Mouse (Mus musculus) left cerebral cortex, postnatal 25 days (tissue): Measurements from ENCODE around the gene Usp54. TPM values are rescaled to one million over a fixed set of nuclear protein-coding genes. Genes with fewer than 3 reads are reported as not detected.
"Not testable (repeated sequence)": the region's sequence is repeated elsewhere in the genome, so short reads cannot be mapped to it uniquely, and the experiment has no call there.

Experiments
- DNase-seq, 2 experiments: peaks; one replicate each; pipeline ENCODE4 v3.0.0; 2022; ENCODE audit warnings: low spot score in 2 of 2, mixed read lengths in 1 of 2
- intact Hi-C: fragments of 180-260 bp; cut with DNase I; formaldehyde crosslinking; loops from one replicate; pipeline ENCODE4 v1.15.1; 2025
- total RNA-seq, 2 experiments: library from RNA; stranded (reverse); gene quantifications; 2 replicates each; pipeline ENCODE4 v1.2.3; 2021

Gene Usp54
- total RNA-seq, 2 experiments from 2014 or later, result 38.5 to 46.7 TPM

DNA sequence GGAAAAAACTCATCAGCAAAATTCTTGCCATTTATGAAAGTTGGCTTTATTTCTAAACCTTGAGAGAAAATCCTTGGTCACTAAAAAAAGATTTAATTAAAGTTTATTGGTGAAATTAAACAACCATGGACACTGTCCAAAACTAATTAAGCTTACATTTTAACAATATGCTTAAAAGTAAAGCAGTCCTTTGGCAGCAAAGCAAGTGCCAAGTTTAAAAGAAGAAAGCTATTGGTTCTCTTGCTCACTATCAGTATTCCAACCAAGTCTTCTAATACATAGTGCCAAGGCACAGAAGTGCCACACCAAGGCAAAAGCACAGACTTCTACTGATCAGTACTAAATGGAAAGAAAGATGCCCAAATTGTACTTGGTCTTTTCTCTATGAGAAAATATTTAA is 21.7 kb downstream of the Usp54 start:
- intact Hi-C loops, result no loop called here
- peak in 1 of 2 experiments; percentile 43 for DNase-seq

DNA sequence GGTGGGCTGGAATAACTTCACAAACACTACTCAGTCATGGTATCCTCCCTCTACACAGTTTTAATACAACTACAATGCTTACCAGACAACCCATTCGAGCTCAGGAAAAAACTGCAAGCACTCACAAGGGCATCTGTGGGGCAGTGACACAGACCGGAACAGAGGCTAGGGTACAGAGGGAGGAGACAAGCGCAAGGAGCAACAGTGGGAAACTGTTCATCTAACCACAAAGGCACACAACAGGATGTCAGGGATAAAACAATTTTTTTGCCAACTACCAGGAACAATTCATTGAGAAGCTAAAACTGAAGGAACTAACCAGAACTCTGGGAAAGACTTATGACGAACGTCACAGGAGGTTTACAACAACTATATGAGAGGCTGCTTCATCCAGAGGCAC is 22.7 kb downstream of the Usp54 start:
- intact Hi-C loops, result no loop called here
- peak in 1 of 2 experiments; percentile 22 for DNase-seq

DNA sequence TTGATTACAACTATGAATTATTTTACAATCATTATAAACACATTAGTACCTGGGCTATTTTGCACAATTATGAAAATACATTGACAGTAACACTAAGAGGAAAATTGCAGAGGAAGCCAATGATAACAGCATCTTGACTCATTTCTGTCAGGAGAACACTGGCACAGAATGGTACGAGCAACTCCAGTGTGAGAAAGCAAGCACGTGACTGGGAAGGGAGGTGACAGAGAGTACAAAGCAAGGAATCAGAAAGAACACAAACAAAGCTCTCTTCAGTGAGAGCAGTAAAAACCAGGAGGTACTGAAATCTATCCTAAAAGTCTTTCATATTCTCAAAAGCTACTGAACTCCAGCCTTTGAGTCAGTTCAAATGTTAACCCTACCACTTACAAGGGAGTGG is 24.4 kb downstream of the Usp54 start:
- intact Hi-C loops, result no loop called here
- peak in 1 of 2 experiments; percentile 27 for DNase-seq

DNA sequence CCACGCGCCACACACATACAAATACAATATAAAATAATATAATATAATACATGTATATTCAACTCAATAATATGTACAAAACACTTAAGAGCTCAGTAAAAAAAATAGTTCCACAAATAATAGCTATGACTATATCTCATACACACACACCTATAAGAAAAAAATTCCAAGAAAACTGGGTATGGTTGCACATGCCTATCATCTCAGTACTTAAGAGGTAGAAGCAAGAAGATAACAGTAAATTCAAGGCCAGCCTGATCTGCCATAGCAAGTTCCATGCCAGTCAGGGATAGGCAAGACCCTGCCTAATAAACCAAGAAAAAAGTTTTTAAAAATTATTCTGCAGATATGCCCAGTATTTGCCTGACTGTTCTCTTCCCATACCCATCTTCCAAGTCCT is 25.8 kb downstream of the Usp54 start:
- intact Hi-C loops, result no loop called here

DNA sequence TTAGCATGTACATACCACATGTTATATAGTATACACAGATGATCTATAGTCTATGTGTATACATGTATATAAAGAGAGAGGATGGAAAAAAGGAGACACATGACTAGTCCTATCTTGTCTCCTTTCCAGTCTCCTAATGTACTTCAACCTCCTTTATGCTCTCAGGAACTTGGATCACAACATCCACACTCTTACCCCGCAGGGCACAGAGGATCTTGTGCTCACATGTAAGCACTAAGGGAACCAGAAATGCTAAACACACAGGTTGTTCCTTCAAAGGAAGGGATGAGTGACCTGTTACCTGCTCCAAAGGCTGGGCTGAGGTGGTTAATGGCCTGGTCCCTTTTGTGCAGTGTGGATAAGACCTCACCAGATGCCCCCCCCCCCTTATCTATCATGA is 28.0 kb downstream of the Usp54 start:
- intact Hi-C loops, result no loop called here
- no peak for DNase-seq

More for the DNA sequence above, 25.8 kb downstream of the Usp54 start:
- DNase-seq, result no peak

DNA sequence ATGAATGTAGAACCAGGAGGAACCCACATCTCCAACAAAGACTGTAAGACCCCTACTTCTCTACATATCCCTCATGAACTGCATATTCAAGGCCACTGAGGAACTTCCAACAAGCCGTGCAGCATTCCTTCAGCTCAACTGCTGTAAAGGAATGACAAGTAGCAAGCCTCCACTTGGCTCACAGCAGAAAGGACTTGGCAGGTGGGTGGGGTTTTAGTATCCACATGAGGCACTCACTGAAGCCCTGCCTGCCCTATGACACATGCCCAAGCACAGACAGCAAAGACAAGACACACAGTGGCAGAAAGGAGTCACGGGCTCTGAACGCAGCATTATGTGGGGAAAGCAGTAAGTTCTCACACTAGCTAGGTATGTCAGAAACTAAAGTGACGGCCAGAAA is 30.7 kb downstream of the Usp54 start:
- DNase-seq, result no peak
- intact Hi-C loops, result no loop called here

DNA sequence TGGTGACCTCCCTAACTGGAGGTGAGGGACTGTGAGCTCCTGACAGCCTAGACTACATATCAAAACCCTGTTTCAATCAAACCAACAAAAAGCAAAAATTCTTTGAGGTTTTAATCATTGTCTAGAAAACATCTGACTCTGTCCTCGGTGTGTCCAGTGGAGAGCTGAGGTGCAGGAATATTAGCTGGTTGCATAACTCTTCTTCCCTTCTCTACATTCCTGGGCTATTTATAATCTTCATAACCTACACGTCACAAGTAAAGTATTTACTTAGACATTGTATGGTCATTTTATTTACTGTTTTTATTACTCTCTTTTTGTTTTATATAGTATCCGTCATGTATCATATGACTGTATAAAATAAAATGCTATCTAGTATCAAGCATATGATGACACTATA is 31.3 kb downstream of the Usp54 start:
- intact Hi-C loops, result no loop called here
- no peak for DNase-seq

DNA sequence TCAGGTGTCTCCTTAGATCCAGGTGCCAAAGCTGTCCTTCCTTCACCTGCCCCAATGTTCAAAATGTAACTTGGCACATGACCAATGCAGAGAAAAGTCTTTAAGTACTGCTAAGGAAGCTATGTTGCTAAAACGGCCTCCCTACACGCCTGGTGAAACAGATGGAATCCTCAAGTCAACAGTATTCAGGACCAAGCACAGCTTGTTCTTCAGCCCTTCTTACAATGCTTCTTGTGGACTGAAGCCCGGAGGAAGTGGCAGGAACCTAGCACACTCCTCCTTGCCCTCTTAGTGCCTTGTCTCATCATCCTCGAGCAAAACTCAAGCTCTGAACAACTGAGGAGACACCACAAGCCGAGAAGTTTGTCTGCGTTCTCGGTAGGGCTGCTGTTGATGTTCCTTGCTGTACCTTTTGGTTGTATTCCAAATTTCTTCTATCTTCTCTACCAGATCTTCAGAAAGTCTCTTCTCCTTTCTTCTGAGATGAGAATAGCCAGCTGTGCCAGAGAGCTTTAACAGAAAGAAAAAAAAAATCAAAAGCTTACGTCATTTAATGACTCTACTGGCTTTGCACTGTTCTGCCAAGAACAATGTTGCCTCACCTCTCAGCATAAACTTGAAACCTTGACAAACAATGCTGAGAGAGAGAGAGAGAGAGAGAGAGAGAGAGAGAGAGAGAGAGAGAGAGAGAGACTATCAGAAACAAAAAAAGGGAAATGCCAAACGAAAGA is 33.3 kb downstream of the Usp54 start:
- peak; percentile 10 to 14 for DNase-seq
- intact Hi-C loops, result no loop called here

DNA sequence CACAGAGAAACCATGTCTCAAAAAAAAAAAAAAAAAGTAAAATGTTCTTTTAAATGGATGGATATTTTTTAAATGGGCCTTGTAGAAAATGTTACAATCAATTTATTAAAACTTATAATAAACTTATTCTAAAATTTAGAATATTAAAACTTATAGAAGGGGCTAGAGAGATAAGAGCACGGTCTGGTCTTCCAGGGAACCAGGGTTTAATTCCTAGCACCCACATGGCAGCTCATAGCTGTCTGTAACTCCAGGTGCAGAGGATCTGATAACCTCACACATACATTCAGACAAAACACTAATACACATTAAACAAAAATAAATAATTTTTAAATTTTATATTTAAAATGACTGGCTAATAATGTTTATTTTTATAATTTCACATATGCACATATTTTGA is 39.6 kb downstream of the Usp54 start:
- no peak for DNase-seq
- intact Hi-C loops, result no loop called here

DNA sequence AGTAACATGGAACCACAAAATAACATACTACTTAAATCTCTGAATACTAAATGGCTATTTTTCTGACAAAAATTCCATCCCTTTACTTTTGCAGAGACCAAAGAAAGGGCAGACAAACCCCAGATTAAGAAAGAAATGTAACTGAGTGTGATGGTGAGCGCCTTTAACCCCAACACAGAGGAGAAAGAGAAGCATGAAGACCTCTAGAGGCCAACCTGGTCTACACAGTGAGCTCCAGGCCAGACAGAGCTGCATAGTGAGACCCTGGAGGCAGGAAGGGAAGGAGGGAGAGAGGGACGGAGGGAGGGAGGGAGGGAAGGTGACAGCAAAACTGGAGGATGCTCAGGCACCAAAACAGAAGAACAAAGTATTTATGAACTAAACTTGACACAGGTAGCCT is 40.7 kb downstream of the Usp54 start:
- intact Hi-C loops, result no loop called here
- no peak for DNase-seq

DNA sequence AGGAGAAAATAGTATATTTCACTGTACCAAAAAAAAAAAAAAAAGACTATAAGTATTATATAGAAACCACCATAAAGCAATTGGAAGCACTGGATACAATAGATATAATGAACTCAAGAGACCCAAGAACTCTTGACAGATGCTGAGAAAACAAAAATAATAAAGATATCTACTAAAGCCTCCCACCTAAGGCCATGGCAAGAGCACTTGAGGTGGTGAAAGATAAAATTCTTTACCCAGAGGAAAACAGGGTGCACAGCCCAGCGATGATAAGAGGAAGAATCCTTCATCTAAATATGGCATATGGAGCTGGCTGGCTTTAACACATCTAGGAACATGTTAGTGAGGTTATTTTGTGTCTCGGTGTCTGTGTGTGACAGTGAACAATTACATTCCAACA is 41.3 kb downstream of the Usp54 start:
- intact Hi-C loops, result no loop called here
- DNase-seq, result no peak

DNA sequence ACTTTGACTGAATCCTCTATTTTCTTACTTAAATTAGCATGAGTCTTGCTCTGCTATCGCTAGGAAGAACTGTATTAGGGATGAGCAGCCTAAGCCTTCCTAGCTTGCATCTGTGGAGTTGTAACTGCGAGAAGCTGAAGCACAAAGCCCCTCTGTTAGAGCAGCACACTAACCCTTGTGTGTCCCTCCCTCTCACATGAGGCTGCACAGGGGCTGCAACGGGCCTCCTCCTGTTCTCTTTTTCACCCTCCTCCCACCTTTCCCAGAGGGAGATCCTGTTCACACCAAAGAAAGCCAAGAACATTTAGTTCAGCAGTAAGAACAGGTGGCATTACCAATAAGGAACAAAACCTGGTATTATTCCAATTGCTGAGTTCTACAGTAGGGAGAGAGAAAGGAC is 45.1 kb downstream of the Usp54 start:
- intact Hi-C loops, result no loop called here
- peak; percentile 68 to 84 for DNase-seq

DNA sequence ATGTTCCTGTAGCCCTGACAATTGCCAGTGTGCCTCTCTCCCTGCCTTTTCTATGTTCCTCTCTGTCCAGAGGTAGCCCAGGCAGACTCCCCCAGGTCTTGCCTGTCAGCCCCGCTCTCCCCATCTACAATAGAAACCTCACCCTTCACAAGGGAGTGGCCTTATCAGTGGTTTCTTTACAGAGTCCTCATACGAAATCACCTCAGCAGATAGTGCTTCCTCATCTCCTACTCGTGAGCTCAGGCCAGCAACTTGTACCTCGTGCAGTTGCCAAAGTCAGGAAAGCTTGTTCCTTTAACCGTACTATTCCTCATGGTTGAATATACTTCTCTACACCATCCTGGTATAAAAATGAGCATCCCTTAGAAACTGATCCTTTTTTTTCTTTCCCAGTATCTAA is 53.4 kb downstream of the Usp54 start:
- intact Hi-C loops, result no loop called here
- DNase-seq, result no peak

DNA sequence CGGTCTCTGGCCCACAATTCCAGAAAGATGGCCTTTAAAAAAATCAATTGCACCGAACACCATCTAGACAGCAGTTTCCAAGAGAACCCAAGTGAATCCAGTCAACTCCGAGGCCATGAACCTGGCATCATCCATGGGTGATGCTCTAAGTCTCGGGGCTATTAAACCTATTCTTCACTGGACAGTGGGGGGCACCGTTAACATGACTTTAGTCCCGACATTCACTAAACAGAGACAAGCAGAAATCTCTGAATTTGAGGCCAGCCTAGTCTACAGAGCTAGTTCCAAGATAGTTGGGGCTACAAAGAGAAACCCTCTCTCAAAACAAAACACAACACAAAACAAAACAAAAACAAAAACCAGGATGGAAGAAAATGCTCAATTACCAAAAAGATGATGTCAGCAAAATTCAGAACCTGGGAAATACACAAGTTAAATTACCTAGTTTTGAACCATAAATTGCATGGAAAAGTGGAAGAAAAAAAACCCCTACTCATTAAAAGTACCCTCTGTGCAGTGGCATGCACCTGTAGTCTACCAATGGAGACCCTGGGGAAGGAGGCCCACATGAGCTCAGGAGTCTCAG is 61.9 kb downstream of the Usp54 start:
- intact Hi-C loops, result no loop called here
- no peak for DNase-seq

DNA sequence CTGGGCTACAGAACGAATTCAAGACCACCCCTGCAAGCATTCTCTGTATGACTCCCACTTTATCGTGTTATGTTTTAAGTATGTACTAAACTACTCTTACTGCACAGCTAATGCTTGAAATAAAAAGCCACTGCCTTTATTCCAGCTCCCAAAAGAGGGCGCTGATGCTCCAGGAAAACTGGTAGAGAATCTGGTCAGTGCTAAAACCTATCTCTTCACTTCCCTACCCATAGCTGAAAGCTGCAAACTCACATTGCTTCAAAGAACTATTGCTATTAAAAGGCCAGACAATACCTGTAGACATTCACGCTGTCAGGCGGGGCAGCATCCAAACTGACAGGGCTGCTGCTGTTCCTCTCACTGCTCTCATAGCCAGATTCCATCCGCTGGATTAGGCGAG is 64.7 kb downstream of the Usp54 start:
- DNase-seq, result peak; percentile 76 to 87
- intact Hi-C loops, result loop anchor here (1.0 kb wide), 1 partner anchor 85 kb away; no protein-coding TSS in a partner anchor

DNA sequence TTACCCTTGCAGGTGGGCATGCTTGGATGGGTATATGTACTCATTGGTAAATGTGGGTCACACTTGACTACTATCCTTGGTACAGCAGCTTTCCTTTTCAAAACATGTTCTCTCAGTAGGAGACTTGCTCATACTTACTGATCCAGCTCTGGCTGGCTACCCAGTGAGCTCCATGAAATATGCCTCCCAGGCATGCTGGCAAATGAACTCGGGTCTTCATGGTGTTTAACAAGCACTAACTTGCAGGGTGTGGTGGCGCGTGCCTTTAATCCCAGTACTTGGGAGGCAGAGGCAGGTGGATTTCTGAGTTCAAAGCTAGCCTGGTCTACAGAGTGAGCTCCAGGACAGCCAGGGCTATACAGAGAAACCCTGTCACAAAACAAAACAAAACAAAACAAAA is 67.7 kb downstream of the Usp54 start:
- intact Hi-C loops, DNase-seq: not testable (repeated sequence)

DNA sequence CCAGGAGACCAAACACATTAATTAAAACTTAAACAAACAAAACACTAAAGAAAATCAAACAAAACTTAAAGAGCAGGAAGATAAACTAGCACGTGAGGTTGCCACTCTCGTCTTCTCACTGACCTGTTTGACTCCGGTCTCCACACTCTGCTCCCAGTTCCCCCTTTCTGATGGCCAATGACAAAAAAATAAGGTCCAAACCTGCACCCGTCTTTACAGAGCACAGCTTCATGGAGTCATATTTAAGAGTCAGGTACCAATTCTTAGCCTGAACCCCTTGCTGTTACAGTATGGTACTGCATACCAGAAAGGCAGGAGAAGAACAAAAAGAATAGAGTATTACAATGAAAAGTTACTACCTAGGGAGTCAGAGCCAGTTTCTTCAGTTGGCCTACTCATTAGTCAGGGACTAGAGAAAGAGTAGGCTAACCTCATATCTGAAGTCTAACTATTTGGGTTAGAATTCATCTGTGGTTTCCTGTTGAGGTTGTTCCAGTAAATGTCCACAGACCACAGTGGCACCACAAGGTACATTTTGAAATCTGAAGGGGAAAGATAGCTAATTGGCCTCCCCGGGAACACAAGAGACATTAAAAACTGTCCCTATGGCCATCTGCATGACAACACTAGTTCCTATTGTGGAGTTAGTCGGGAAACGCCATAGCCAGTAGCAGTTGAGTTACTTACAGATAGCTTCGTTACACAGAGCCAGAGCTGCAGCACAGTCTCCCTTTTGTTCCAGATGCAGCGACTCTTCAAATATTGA is 75.4 kb downstream of the Usp54 start:
- no peak for DNase-seq
- intact Hi-C loops, result no loop called here

DNA sequence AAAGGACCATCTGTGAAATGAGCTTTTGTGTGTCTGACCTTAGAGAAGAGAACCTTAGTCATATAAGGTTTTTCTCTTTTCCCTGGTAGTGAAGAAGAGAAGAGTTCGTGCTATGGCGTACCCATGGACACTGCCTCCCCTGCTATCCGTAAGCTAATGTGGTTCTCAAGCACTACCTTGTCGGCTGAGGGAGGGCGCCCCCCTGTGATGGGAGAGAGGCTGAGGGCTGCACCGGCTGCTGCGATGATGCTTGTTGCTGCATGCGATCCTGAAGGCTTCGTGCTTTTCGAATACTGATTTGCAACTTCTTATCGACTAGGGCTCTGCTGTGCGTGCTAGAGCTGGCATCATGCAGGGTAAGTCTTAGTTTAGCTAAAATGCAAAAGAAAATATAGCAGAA is 76.2 kb downstream of the Usp54 start:
- no peak for DNase-seq
- intact Hi-C loops, result no loop called here

DNA sequence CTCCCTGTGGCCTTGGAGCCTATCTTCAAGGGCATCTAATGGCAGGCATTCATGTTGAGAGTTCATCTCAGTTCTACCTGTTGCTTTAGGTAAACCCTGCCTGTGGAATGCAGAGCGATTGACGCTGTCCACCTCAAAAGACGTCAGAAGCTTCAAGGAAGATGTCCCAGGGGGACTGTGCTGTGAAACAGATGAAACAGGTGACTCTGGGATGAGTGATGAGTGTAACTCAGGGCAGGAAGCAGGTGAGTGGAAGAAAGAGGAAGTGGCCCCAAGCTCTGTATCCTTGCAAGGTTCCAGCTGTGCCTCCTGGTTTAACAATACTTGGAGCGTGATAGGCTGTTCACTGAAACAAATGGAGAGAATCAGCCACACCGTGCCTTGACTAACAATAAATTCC is 79.0 kb downstream of the Usp54 start:
- no peak for DNase-seq
- intact Hi-C loops, result no loop called here

DNA sequence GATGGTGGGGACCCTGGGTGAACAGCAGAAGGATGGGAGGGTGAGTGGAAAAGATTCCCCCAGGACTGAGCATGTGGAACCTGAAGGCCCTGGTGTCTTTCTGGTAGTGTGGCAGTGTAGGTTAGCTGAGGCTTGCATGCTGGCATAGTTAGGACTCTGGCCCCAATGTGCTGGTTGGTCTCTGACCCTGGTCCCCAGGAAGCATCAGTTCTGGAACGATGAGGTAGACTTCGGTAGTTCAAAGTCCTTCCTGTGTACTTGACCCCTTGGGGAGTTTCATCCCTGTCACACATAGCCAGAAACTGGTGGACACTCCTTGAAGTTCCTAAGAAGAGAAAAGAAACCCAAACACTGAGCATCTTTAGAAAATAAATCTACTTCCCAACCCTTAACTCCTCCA is 90.7 kb downstream of the Usp54 start:
- intact Hi-C loops, result no loop called here
- no peak for DNase-seq

DNA sequence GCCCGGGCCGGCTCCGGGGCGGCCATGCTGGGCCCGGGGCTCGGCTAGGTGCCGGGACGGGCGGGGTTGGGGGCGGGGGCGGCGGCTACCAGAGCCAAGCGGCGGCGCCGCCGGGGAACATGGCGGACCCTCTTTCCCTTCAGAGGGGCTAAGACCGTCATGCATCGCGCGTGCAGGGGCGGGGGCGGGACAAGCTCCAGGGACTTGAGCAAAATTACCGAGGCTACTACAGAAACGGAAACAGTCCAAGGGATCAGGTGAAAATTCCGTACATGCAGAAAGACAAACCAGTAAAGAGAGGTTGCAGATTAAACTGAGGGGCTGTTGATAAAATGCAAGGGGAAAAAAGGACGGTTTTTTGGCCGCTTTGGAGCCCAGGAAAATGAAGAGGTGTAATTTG is 94.4 kb downstream of the Usp54 start, which contains the start of gene Ppp3cb:
Gene Ppp3cb, minus strand, starts transcription at position 159 of the 400 bp plus-strand sequence.
- intact Hi-C loops, result loop anchor here (10.0 kb wide), 1 partner anchor 152 kb away; the partner anchor contains the start of gene Mrps16
- peak; percentile 82 to 88 for DNase-seq
